Mouse (Mus musculus) cerebellum, adult 2 months (tissue): ENCODE measurements around the gene Agbl5.

Experiments
- CTCF ChIP-seq: fragments of 200-500 bp; IDR thresholded peaks from 2 replicates; pipeline ENCODE4 v1.5.1; 2011; ENCODE audit warnings: low read depth, mild to moderate bottlenecking, control low read depth, low read length, moderate library complexity, borderline replicate concordance; ENCODE audit not compliant: insufficient read depth
- POLR2A ChIP-seq: fragments of 200-500 bp; IDR thresholded peaks from 2 replicates; pipeline ENCODE4 v1.6.1; 2011; ENCODE audit warnings: low read length, control low read depth, borderline replicate concordance; ENCODE audit not compliant: insufficient read depth

DNA sequence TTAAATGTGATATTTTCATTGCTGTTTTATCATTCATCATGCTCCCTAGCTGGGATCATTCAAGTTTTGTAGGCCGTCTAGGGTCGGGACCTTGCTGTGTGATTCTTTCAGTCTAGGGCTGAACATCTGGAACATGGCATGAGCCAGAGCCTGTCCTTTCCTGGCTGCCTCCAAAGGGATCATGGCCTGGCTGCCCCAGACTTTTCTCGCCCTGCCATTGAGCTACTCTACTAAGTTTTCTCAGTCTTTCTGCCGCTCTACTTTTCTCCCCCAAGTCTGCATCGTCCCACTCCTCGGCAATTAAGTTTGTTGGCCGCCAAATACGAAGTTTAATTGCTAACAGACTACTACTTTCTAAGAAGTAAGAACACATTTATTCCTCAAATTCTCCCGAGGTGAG, 19.5 kb upstream of the Agbl5 start:
- TF ChIP-seq CTCF, result no peak
- TF ChIP-seq POLR2A, result no peak
